Mouse (Mus musculus) spleen, adult 18-20 months (tissue): ENCODE measurements around the gene 1110002E22Rik.

Source experiments
- DNase-seq, 2 experiments: peaks; one replicate each; pipeline ENCODE4 v3.0.0; 2022; ENCODE audit warnings: mixed read lengths in 2 of 2

1110002E22Rik gene

DNA sequence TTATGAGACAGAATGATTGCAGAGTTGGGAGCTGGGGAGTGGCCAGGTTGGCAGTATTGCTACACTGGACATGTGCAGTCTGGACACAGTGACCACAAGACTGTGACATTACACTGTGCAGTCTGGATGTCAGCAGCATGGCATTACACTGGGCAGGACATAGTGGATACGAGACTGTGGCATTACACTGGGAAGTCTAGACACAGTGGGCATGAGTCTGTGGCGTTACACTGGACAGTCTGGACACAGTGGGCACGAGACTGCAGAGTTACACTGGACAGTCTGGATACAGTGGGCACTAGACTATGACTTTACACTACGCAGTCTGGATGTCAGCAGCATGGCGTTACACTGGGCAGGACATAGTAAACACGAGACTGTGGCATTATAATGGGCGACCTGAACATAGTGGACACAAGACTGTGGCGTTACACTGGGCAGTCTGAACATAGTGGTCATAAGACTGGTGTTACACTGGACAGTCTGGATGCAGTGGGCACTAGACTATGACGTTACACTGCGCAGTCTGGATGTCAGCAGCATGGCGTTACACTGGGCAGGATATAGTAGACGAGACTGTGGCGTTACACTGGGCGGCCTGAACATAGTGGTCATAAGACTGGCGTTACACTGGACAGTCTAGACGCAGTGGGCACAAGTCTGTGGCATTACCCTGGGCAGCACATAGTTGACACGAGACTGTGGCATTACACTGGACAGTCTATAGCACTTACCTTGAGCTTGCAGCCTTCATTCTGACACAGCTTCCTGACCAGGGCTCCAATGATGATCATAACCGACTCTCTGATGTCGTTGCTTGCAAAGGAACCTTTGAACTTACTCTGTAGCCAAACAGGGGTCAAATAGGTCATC is 46.3 kb downstream of the 1110002E22Rik start:
- no peak for DNase-seq

DNA sequence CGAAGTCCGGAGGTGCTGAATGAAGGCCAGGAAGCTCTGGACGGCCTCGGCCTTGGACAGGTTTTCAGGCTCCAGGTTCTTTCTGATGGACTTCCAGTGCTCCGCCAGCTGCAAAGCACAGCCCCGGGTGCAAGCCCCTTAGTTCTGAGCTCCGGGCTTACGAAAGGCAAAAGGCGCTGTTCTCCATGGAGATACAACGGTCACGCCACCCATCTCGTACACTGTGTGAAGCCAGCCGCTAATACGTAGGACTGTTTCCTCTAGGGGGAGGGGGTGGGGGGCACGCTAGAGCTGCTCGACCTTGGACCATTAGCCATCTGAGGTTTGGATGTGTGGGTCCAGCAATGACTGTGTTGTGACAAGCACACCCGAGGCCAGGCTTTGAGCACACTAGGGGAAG is 49.3 kb downstream of the 1110002E22Rik start:
- DNase-seq: no peak

DNA sequence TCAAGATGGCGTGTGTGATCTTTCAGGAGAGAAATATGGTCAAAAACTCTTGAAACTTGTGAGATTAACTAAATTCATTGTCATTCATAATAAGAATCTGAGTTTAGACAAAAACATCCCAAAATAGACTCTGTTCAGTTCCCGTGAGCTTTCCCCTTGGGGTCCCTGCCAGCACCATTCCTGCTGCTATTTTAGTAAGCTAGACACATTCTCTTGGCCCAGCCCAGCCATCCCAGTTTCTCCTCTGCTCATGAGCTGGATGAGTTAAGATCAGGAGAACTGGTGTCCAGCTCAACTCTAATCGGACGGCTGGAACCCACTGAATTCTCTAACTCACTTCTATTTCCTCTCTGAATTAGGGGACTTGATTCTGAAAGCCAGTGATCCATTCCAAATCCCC is 52.0 kb downstream of the 1110002E22Rik start:
- DNase-seq: no peak

DNA sequence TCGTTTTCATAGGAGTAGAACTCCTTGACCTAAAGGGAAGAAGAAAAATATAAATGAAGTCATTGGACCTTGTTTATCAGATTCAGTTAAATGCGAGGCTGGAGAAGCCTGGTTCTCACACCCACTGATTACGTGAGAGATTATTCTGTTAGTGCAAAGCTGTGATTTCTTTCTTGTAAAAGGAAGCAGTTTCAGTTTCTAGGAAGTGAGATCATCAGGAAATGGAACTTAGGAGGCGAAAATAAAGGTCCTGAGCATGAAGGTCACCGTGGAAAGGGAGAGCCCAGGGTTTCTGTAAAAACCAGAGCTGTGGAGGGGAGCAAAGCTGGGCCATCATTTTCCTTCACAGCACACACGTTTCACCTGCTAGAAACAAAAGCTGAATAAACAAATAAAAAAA is 53.5 kb downstream of the 1110002E22Rik start:
- DNase-seq: no peak

DNA sequence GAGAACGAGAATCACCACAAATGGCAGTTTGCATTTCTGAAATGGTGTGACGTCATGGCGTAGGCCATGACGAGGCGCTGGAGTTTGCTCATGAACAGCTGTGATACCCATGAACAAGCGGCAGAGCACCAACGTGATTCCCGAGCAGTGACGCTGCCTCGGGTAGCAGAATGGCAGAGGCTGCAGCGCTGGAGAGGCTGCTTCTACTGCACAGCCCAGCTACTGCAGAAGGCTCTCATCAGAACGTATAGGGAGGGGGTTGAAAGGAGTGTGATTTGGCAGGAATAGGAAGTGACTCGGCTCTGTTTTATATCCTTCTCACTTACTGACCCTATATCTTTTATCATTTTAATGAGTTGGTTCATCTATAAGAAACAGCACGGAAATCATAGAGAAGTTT is 54.0 kb downstream of the 1110002E22Rik start:
- no peak for DNase-seq

DNA sequence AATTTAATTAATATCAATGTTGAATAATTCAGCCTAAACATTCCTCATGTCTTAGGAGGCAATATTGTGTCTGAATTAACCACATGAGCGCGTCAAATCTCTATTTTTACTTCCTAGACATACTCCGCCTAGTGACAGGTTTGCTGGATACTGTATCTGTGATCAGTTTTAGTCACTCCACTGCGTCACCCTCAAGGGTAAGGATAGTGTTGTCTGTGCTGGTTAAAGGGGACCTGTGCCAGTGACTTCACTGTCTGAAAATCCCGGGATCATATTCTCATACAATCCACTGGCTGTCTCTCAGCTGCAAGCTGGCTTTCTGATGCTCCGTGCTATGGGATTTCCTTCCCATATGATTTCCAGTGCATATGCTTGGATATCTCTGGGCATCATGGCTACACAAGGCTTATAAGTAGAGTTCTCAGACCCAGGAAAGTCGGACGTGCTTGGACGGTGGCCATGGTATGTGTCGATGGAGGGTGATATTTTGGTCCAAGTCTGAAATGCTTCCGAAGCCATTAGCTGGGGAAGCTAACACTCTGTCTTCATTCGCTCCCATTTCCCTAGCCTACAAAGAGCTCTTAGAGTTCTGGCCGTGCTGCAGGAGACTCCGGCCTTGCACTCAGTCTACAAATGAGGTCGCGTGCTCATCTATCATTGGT is 54.7 kb downstream of the 1110002E22Rik start:
- DNase-seq: no peak

DNA sequence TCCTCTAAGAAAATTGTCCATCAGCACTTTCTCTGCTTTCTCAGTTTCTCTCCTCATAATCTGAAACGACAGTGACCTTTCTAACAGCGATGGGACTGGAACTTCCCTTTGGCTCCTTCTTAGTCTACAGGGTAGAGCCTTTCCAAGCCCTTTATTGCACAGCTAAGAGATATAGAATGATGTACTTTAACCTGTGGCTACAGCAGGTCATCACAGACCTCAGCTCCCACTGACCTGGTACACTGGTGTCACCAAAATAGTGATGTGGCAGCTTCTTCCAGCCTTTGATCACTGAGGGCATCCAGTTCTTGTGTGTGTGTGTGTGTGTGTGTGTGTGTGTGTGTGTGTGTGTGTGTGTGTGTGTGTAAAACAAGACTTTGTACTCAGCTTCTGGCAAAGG is 56.6 kb downstream of the 1110002E22Rik start:
- no peak for DNase-seq

DNA sequence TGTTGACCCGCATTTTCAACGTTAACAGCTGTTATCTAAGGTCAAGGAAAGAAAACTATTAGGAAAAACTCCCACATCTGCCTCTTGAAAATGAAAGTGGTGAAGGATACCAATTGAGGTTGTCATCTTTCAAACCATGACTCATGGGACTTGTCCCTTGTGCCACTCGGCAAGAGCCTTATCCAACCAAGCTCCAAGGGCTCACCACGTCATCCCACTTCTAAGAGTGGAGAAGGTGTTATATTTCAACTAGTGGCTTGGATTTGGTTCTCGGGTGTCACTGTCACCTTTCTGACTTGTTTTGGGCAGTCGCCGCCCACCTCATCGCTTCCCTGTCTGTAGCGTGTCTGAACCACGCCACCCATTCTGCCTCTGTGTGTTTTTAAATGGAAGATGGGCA is 59.0 kb downstream of the 1110002E22Rik start:
- DNase-seq: no peak

DNA sequence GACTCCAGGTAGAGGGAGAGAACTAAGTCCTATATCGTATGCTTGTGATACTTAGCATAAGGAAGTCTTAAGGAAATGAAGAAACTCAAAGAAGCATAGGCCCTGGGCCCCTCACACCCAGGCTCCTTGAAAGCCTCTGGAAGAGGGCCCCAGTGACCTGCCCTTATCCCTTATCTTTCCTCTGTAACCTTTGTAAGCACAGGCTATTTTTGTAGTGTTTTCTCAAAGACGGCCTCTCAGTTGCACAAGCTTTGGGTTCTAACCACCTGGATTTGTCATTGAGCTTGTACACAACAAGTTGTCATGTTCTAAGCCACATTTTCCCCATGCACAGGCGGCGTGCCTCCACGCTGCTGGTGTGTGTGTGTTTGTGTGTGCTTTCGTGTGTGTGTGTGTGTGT is 64.3 kb downstream of the 1110002E22Rik start:
- DNase-seq: no peak

DNA sequence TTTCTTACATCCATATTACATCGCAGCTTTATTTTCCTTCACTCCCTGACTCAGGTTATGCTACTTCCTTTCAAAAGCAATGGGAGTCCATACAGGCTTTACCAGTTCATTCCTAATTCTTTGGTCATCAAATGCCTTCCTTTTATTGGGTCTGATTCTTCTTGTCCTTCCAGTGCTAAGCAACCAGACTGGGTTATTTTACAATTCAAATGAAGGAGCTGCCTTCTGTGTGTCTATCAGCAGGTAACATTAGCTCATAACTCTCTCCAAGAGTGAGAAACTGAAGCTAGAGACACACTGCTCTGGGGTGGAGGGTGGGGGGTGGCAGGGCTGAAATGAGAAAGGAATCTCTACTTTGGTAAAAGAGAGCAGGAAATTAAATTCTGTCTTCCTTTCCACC is 65.8 kb downstream of the 1110002E22Rik start:
- DNase-seq: no peak
